In genomic region chr9:84038946-84039345, GRCm38 (mm10) we compare ENCODE assay signal across 30 mouse cellular contexts.
DNase-seq lines count a peak whose midpoint lies in the region; ATAC-seq and TF ChIP-seq lines count a peak whose summit lies in the region.
"Had no signal": no experiment of that assay in that cellular context is flagged by ENCODE, and none has a peak within 500 bp of the region (broad histone marks: within the 10 kb centered on the region; RNA-seq: fewer than 3 reads in every experiment).

No protein-coding gene starts in this region.

- H3K9me3 ChIP-seq in intestine, postnatal 0 days (ENCODE audit: control insufficient read depth): no peaks in the 10 kb centered on the region
- H3K9me3 ChIP-seq: embryonic facial prominence, embryonic 13.5 days; embryonic facial prominence, embryonic 15.5 days; forebrain, embryonic 10.5 days; forebrain, embryonic 12.5 days; G1E had no signal

- TF ChIP-seq POLR2A in lung, adult 2 months (IDR thresholded peaks at IDR 0.05; ENCODE audit: borderline replicate concordance, extremely low read depth, low read depth, low read length): no peak

- no peaks in the 10 kb centered on the region for H3K36me3 ChIP-seq in intestine, postnatal 0 days (ENCODE audit: control insufficient read depth, insufficient read depth)
- H3K36me3 ChIP-seq: embryonic facial prominence, embryonic 13.5 days; embryonic facial prominence, embryonic 15.5 days; forebrain, embryonic 10.5 days; forebrain, embryonic 12.5 days; G1E had no signal

- peak; percentile 23 to 48 for DNase-seq in lung, adult 18-20 months
- no peak for DNase-seq in lung, postnatal 10 days
- peak; percentile 14 for DNase-seq in lung, postnatal 25 days (ENCODE audit: low spot score)
- no peak for DNase-seq in lung, adult 2 months
- peak; percentile 50 for DNase-seq in lung, postnatal 36 days
- DNase-seq in ovary, adult 18-20 months (ENCODE audit: low spot score): no peak
- DNase-seq: adrenal gland, adult 8-10 months; adrenal gland, postnatal 14 days; adrenal gland, postnatal 36 days; B cell, adult 2 months; cerebellum, adult 11 months; cerebellum, adult 18-20 months; cerebellum, adult 8-10 months; cerebellum, adult 9-11 months; cerebellum, postnatal 14 days; cerebellum, postnatal 36 days; embryo, embryonic 11 days had no signal

- no peaks in the 10 kb centered on the region for H3K4me1 ChIP-seq in lung, adult 2 months (ENCODE audit: control insufficient read depth, insufficient read depth, low read length)
- no peaks in the 10 kb centered on the region for H3K4me1 ChIP-seq in intestine, postnatal 0 days (replicated peaks; ENCODE audit: control insufficient read depth, insufficient read depth, low read length)

- H3K9ac ChIP-seq in intestine, postnatal 0 days (ENCODE audit: low read depth, low read length): no peak overlapping the region
- H3K9ac ChIP-seq: embryonic facial prominence, embryonic 13.5 days; embryonic facial prominence, embryonic 15.5 days; forebrain, embryonic 12.5 days had no signal

- no peaks in the 10 kb centered on the region for H3K27me3 ChIP-seq in intestine, postnatal 0 days (replicated peaks; ENCODE audit: control insufficient read depth, insufficient read depth, low read length)
- H3K27me3 ChIP-seq: CH12.LX; embryonic facial prominence, embryonic 15.5 days; forebrain, embryonic 12.5 days; Patski had no signal

- 45% methylated on average over 4 of the region's 4 CpGs for WGBS in lung, adult 2 months
- WGBS in intestine, postnatal 0 days: 80% methylated on average over 4 of the region's 4 CpGs

- no peak overlapping the region for H3K4me2 ChIP-seq in intestine, postnatal 0 days (replicated peaks; ENCODE audit: low read depth)
- H3K4me2 ChIP-seq: embryonic facial prominence, embryonic 13.5 days; embryonic facial prominence, embryonic 15.5 days; forebrain, embryonic 12.5 days had no signal

- ATAC-seq in neutrophil, adult 5-6 weeks (ENCODE audit: extremely low read depth, insufficient number of reproducible peaks, low FRiP score, poor library complexity, severe bottlenecking): 0 out of 2 replicates have a peak, but pooled peaks have one; percentile 46
- ATAC-seq in intestine, postnatal 0 days: no peak
- ATAC-seq: activated CD4-positive, CD25-positive, alpha-beta regulatory T cell, adult 4 months; CD4-positive, CD25-positive, alpha-beta regulatory T cell, adult 4 months; forebrain, embryonic 14.5 days; Patski had no signal

- H3K27ac ChIP-seq in intestine, postnatal 0 days (ENCODE audit: low read depth, low read length): no peak overlapping the region
- H3K27ac ChIP-seq: embryonic facial prominence, embryonic 13.5 days; embryonic facial prominence, embryonic 15.5 days; forebrain, embryonic 10.5 days; forebrain, embryonic 12.5 days had no signal

- no peak for TF ChIP-seq CTCF in lung, adult 2 months (IDR thresholded peaks at IDR 0.05; ENCODE audit: insufficient read depth, low read length)
- no peak for TF ChIP-seq CTCF in intestine, postnatal 0 days (IDR thresholded peaks at IDR 0.05; ENCODE audit: low read depth)

- no peak overlapping the region for H3K4me3 ChIP-seq in lung, adult 2 months (replicated peaks; ENCODE audit: extremely low read depth, low read depth, low read length)
- H3K4me3 ChIP-seq in intestine, postnatal 0 days (ENCODE audit: low read depth, low read length): no peak overlapping the region
- H3K4me3 ChIP-seq: embryonic facial prominence, embryonic 13.5 days; embryonic facial prominence, embryonic 15.5 days; erythroblast, embryonic 14.5 days; forebrain, embryonic 10.5 days; forebrain, embryonic 12.5 days had no signal

Comparison
In these comparisons a context has a peak if more than half of its experiments do, and no peak if none do; other contexts are left out.
1. DNase-seq: peak in lung, adult 18-20 months (2 of 2), lung, postnatal 25 days (single experiment) and lung, postnatal 36 days (single experiment); none in lung, postnatal 10 days (single experiment), lung, adult 2 months (single experiment) and ovary, adult 18-20 months (single experiment).